14 mouse cellular contexts compared by ENCODE assay signal in genomic region chr2:38484556-38484955, GRCm38 (mm10). TPM values are rescaled to one million over a fixed set of nuclear protein-coding genes. Genes with fewer than 3 reads are reported as not detected.
DNase-seq lines count a peak whose midpoint lies in the region; ATAC-seq and TF ChIP-seq lines count a peak whose summit lies in the region.
"Had no signal": no experiment of that assay in that cellular context is flagged by ENCODE, and none has a peak within 500 bp of the region (broad histone marks: within the 10 kb centered on the region; RNA-seq: fewer than 3 reads in every experiment).

No protein-coding gene starts in this region.

- 56% methylated on average over 11 of the region's 11 CpGs for WGBS in bone marrow, adult 2 months
- 50% methylated on average over 11 of the region's 11 CpGs for WGBS in heart, embryonic 13.5 days
- WGBS in liver, embryonic 15.5 days (ENCODE audit: insufficient replicate concordance) = 56% methylated on average over 11 of the region's 11 CpGs
- WGBS in hindbrain, embryonic 16.5 days = 78% methylated on average over 11 of the region's 11 CpGs
- 90% methylated on average over 11 of the region's 11 CpGs for WGBS in thymus, adult 2 months
- WGBS in embryonic facial prominence, embryonic 10.5 days = 79% methylated on average over 11 of the region's 11 CpGs

- H3K36me3 ChIP-seq in heart, embryonic 13.5 days = no peaks in the 10 kb centered on the region
- H3K36me3 ChIP-seq in liver, embryonic 15.5 days (replicated peaks) = no peaks in the 10 kb centered on the region
- no peaks in the 10 kb centered on the region for H3K36me3 ChIP-seq in hindbrain, embryonic 16.5 days (ENCODE audit: control insufficient read depth, insufficient read depth, low read length)
- H3K36me3 ChIP-seq in thymus, adult 2 months (ENCODE audit: control insufficient read depth, insufficient read depth, low read length) = no peaks in the 10 kb centered on the region
- no peaks in the 10 kb centered on the region for H3K36me3 ChIP-seq in embryonic facial prominence, embryonic 10.5 days (replicated peaks)
- H3K36me3 ChIP-seq: embryonic facial prominence, embryonic 15.5 days; G1E had no signal

- peak overlapping the region; percentile 79 for H3K27ac ChIP-seq in bone marrow, adult 2 months (ENCODE audit: control insufficient read depth, insufficient read depth, low read depth, low read length, poor library complexity)
- H3K27ac ChIP-seq in heart, embryonic 13.5 days (replicated peaks) = 0 out of 2 replicates have a peak overlapping the region, but pooled peaks have one; percentile 1
- H3K27ac ChIP-seq in liver, embryonic 15.5 days (replicated peaks) = peak overlapping the region; percentile 74
- no peak overlapping the region for H3K27ac ChIP-seq in hindbrain, embryonic 16.5 days (ENCODE audit: low read depth, low read length)
- no peak overlapping the region for H3K27ac ChIP-seq in thymus, adult 2 months (ENCODE audit: control insufficient read depth, insufficient read depth, low read length)
- H3K27ac ChIP-seq in embryonic facial prominence, embryonic 10.5 days (replicated peaks) = no peak overlapping the region
- H3K27ac ChIP-seq: embryonic facial prominence, embryonic 15.5 days had no signal

- no peak for TF ChIP-seq POLR2A in bone marrow, adult 2 months (IDR thresholded peaks at IDR 0.05; ENCODE audit: borderline replicate concordance, control insufficient read depth, low read depth, low read length)
- TF ChIP-seq POLR2A in thymus, adult 2 months (IDR thresholded peaks at IDR 0.05; ENCODE audit: control insufficient read depth, extremely low read depth, insufficient read depth, low read length, poor library complexity) = no peak

- no peak for TF ChIP-seq CTCF in bone marrow, adult 2 months (IDR thresholded peaks at IDR 0.05; ENCODE audit: control insufficient read depth, insufficient read depth, low read length)
- no peak for TF ChIP-seq CTCF in thymus, adult 2 months (IDR thresholded peaks at IDR 0.05; ENCODE audit: borderline replicate concordance, control insufficient read depth, extremely low read depth, insufficient read depth, low read length, poor library complexity)

- no peak overlapping the region for H3K4me3 ChIP-seq in bone marrow, adult 2 months (replicated peaks; ENCODE audit: control insufficient read depth, low read depth, low read length)
- no peak overlapping the region for H3K4me3 ChIP-seq in heart, embryonic 13.5 days
- H3K4me3 ChIP-seq in liver, embryonic 15.5 days (replicated peaks) = no peak overlapping the region
- no peak overlapping the region for H3K4me3 ChIP-seq in hindbrain, embryonic 16.5 days (ENCODE audit: low read length)
- no peak overlapping the region for H3K4me3 ChIP-seq in thymus, adult 2 months (ENCODE audit: control insufficient read depth, insufficient read depth, low read length)
- H3K4me3 ChIP-seq in embryonic facial prominence, embryonic 10.5 days = no peak overlapping the region
- H3K4me3 ChIP-seq: embryonic facial prominence, embryonic 15.5 days had no signal

- no peak for ATAC-seq in heart, embryonic 13.5 days (ENCODE audit: extremely low read depth, insufficient number of reproducible peaks, low FRiP score, low TSS enrichment)
- ATAC-seq in liver, embryonic 15.5 days (ENCODE audit: insufficient read depth) = no peak
- no peak for ATAC-seq in hindbrain, embryonic 16.5 days
- ATAC-seq: forebrain, embryonic 16.5 days; inflammation-experienced regulatory T-cells, adult 6 months had no signal

- H3K4me1 ChIP-seq in bone marrow, adult 2 months (ENCODE audit: control insufficient read depth, insufficient read depth, low read length) = peaks cover 9% of the 10 kb centered on the region
- peaks cover 31% of the 10 kb centered on the region for H3K4me1 ChIP-seq in heart, embryonic 13.5 days
- H3K4me1 ChIP-seq in liver, embryonic 15.5 days (replicated peaks) = peaks cover 39% of the 10 kb centered on the region
- H3K4me1 ChIP-seq in hindbrain, embryonic 16.5 days (ENCODE audit: control insufficient read depth, insufficient read depth, low read depth, low read length) = no peaks in the 10 kb centered on the region
- peaks cover 3% of the 10 kb centered on the region; the same call in 1 of the 2 replicates for H3K4me1 ChIP-seq in thymus, adult 2 months (replicated peaks; ENCODE audit: control insufficient read depth, insufficient read depth, low read length)
- H3K4me1 ChIP-seq in embryonic facial prominence, embryonic 10.5 days = 0 out of 2 replicates have a peak, but pooled peaks cover 10% of the 10 kb centered on the region

- DNase-seq in heart, adult 18-20 months = peak; percentile 32 to 67
- DNase-seq in heart, postnatal 4 days = no peak
- DNase-seq in thymus, adult 2 months = no peak
- DNase-seq in embryonic facial prominence, embryonic 10.5 days (ENCODE audit: low spot score) = no peak
- DNase-seq: cerebellum, postnatal 14 days; kidney, postnatal 4 days had no signal

- peak overlapping the region; percentile 25; the same call in 1 of the 2 replicates for H3K9ac ChIP-seq in heart, embryonic 13.5 days
- H3K9ac ChIP-seq in liver, embryonic 15.5 days = no peak overlapping the region
- no peak overlapping the region for H3K9ac ChIP-seq in hindbrain, embryonic 16.5 days (ENCODE audit: low read depth, low read length)
- H3K9ac ChIP-seq: embryonic facial prominence, embryonic 15.5 days had no signal

- H3K27me3 ChIP-seq in heart, embryonic 13.5 days (replicated peaks) = no peaks in the 10 kb centered on the region
- H3K27me3 ChIP-seq in liver, embryonic 15.5 days = no peaks in the 10 kb centered on the region
- no peaks in the 10 kb centered on the region for H3K27me3 ChIP-seq in hindbrain, embryonic 16.5 days (replicated peaks; ENCODE audit: control insufficient read depth, insufficient read depth, low read length)
- H3K27me3 ChIP-seq in thymus, adult 2 months (ENCODE audit: control insufficient read depth, insufficient read depth, low read length) = no peaks in the 10 kb centered on the region
- no peaks in the 10 kb centered on the region for H3K27me3 ChIP-seq in embryonic facial prominence, embryonic 10.5 days (replicated peaks; ENCODE audit: low read depth, poor library complexity, severe bottlenecking)
- H3K27me3 ChIP-seq: embryonic facial prominence, embryonic 15.5 days had no signal

- peaks cover 4% of the 10 kb centered on the region; the same call in 1 of the 2 replicates for H3K9me3 ChIP-seq in heart, embryonic 13.5 days
- no peaks in the 10 kb centered on the region for H3K9me3 ChIP-seq in liver, embryonic 15.5 days (replicated peaks)
- H3K9me3 ChIP-seq in hindbrain, embryonic 16.5 days (ENCODE audit: control insufficient read depth, low read length) = no peaks in the 10 kb centered on the region
- 0 out of 2 replicates have a peak, but pooled peaks cover 2% of the 10 kb centered on the region for H3K9me3 ChIP-seq in embryonic facial prominence, embryonic 10.5 days
- H3K9me3 ChIP-seq: embryonic facial prominence, embryonic 15.5 days had no signal

- H3K4me2 ChIP-seq in heart, embryonic 13.5 days = peak overlapping the region; percentile 22
- H3K4me2 ChIP-seq in liver, embryonic 15.5 days = no peak overlapping the region
- no peak overlapping the region for H3K4me2 ChIP-seq in hindbrain, embryonic 16.5 days (ENCODE audit: low read length)
- H3K4me2 ChIP-seq: embryonic facial prominence, embryonic 15.5 days had no signal

RNA-seq across cellular contexts. Expression of gene Nek6, which starts 26.9 kb away (rescaled TPM):
- total RNA-seq in heart, adult 18-20 months (2021) = 1 to 10 TPM; 2.6 to 4.7 TPM
- 10 to 100 TPM; 24.8 to 26.0 TPM for total RNA-seq in heart, postnatal 4 days (2021)
- polyA plus RNA-seq in bone marrow, adult 2 months (2011; ENCODE audit: insufficient read depth, insufficient read length, low replicate concordance, missing spikeins) = 1.7 and 6.0 TPM in 2 replicates
- polyA plus RNA-seq in heart, embryonic 13.5 days (2015; fragmentation: Nextera tagmentation; extraction: Ambion mirVana) = 67.8 and 74.5 TPM in 2 replicates
- polyA plus RNA-seq in liver, embryonic 15.5 days (2015; fragmentation: Nextera tagmentation; extraction: Ambion mirVana) = 36.2 and 37.3 TPM in 2 replicates
- polyA plus RNA-seq in hindbrain, embryonic 16.5 days (2015; fragmentation: Nextera tagmentation; extraction: Ambion mirVana) = 65.4 and 72.4 TPM in 2 replicates
- polyA plus RNA-seq in thymus, adult 2 months (2012; rRNA removed) = 12.4 and 17.2 TPM in 2 replicates
- 85.4 and 85.8 TPM in 2 replicates for polyA plus RNA-seq in embryonic facial prominence, embryonic 10.5 days (2016; fragmentation: Nextera tagmentation; extraction: Ambion mirVana)

Comparison
In these comparisons a context has a peak if more than half of its experiments do, and no peak if none do; other contexts are left out.
1. DNase-seq: peak in heart, adult 18-20 months (2 of 2); none in heart, postnatal 4 days (single experiment), thymus, adult 2 months (single experiment) and embryonic facial prominence, embryonic 10.5 days (single experiment).
2. H3K27ac ChIP-seq: peak in bone marrow, adult 2 months (single experiment), heart, embryonic 13.5 days (single experiment) and liver, embryonic 15.5 days (single experiment); none in hindbrain, embryonic 16.5 days (single experiment), thymus, adult 2 months (single experiment) and embryonic facial prominence, embryonic 10.5 days (single experiment).